Mouse (Mus musculus): Measurements from ENCODE around the gene Gpm6a. TPM values are rescaled to one million over a fixed set of nuclear protein-coding genes. Genes with fewer than 3 reads are reported as not detected.

Gpm6a gene
- polyA plus RNA-seq, 1 experiment from 2014 or later: 8.5 TPM

- Histone ChIP-seq H3K4me3 (ENCODE audit: low read depth, low read length) (no peak overlapping the region), H3K9ac (ENCODE audit: low read length) (no peak overlapping the region), H3K9me3 (ENCODE audit: control insufficient read depth, low read length) (no peaks in the 10 kb centered on the region), H3K4me1 (replicated peaks; ENCODE audit: control insufficient read depth, insufficient read depth, low read length) (no peaks in the 10 kb centered on the region), H3K27me3 (replicated peaks; ENCODE audit: control insufficient read depth, insufficient read depth, low read length) (no peaks in the 10 kb centered on the region), H3K27ac (ENCODE audit: low read depth) (no peak overlapping the region), H3K4me2 (ENCODE audit: low read length) (no peak overlapping the region), H3K36me3 (ENCODE audit: control insufficient read depth, insufficient read depth, low read length) (no peaks in the 10 kb centered on the region)
- 74% methylated on average over 6 of the region's 6 CpGs for WGBS
- ATAC-seq (replicated peaks; ENCODE audit: low FRiP score, low TSS enrichment, low read depth) (no peak), DNase-seq (ENCODE audit: low spot score) (no peak)
Measured at GRCm38 (mm10) chr8:54955935-54956573, 1.4 kb downstream of the Gpm6a start.

- Histone ChIP-seq H3K4me3 (ENCODE audit: low read depth, low read length) (no peak overlapping the region), H3K4me2 (ENCODE audit: low read length) (no peak overlapping the region), H3K36me3 (ENCODE audit: control insufficient read depth, insufficient read depth, low read length) (no peaks in the 10 kb centered on the region), H3K4me1 (replicated peaks; ENCODE audit: control insufficient read depth, insufficient read depth, low read length) (no peaks in the 10 kb centered on the region), H3K27ac (ENCODE audit: low read depth) (no peak overlapping the region), H3K9me3 (ENCODE audit: control insufficient read depth, low read length) (no peaks in the 10 kb centered on the region), H3K9ac (ENCODE audit: low read length) (no peak overlapping the region), H3K27me3 (replicated peaks; ENCODE audit: control insufficient read depth, insufficient read depth, low read length) (no peaks in the 10 kb centered on the region)
- ATAC-seq (replicated peaks; ENCODE audit: low FRiP score, low TSS enrichment, low read depth) (no peak), DNase-seq (ENCODE audit: low spot score) (no peak)
- WGBS: 78% methylated on average over 3 of the region's 3 CpGs
Measured at GRCm38 (mm10) chr8:54956787-54957186, 2.1 kb downstream of the Gpm6a start.

DNA sequence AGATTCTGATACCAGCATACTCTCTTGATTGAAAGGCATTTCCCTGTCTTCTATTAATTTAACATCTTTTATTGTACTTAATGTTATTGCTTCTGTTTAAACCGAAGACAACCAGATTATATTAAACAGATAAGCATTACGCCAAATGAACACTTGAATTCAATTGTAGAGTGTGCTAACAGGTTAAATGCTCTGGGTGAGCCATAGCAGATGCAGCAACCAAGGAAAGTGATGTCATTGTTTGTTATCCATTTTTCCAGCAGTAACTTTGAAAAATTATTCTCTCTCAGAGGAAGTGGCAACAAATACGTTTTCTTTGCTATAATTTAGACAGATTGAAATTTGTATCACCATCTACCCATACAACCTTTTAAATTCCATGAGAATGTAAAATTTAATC lies 2.9 kb downstream of the Gpm6a start:
- H3K27me3 ChIP-seq (replicated peaks; ENCODE audit: control insufficient read depth, insufficient read depth, low read length): no peaks in the 10 kb centered on the region
- no peak for ATAC-seq (replicated peaks; ENCODE audit: low FRiP score, low TSS enrichment, low read depth)

GRCm38 (mm10) chr8:54961571-54961970 lies 6.9 kb downstream of the Gpm6a start:
- Histone ChIP-seq H3K36me3 (ENCODE audit: control insufficient read depth, insufficient read depth, low read length) (no peaks in the 10 kb centered on the region), H3K4me3 (ENCODE audit: low read depth, low read length) (no peak overlapping the region), H3K27me3 (replicated peaks; ENCODE audit: control insufficient read depth, insufficient read depth, low read length) (no peaks in the 10 kb centered on the region), H3K4me2 (ENCODE audit: low read length) (no peak overlapping the region), H3K9ac (ENCODE audit: low read length) (no peak overlapping the region), H3K4me1 (replicated peaks; ENCODE audit: control insufficient read depth, insufficient read depth, low read length) (no peaks in the 10 kb centered on the region), H3K27ac (ENCODE audit: low read depth) (no peak overlapping the region), H3K9me3 (ENCODE audit: control insufficient read depth, low read length) (no peaks in the 10 kb centered on the region)
- DNase-seq (ENCODE audit: low spot score) (no peak), ATAC-seq (replicated peaks; ENCODE audit: low FRiP score, low TSS enrichment, low read depth) (no peak)

More for the DNA sequence above, 2.9 kb downstream of the Gpm6a start:
- DNase-seq (ENCODE audit: low spot score): no peak
- no peaks in the 10 kb centered on the region for H3K4me1 ChIP-seq (replicated peaks; ENCODE audit: control insufficient read depth, insufficient read depth, low read length)
- 60% methylated on average over 3 of the region's 3 CpGs for WGBS
- H3K27ac ChIP-seq (ENCODE audit: low read depth): no peak overlapping the region
- H3K36me3 ChIP-seq (ENCODE audit: control insufficient read depth, insufficient read depth, low read length): no peaks in the 10 kb centered on the region
- no peak overlapping the region for H3K9ac ChIP-seq (ENCODE audit: low read length)
- no peak overlapping the region for H3K4me2 ChIP-seq (ENCODE audit: low read length)
- no peak overlapping the region for H3K4me3 ChIP-seq (ENCODE audit: low read depth, low read length)
- no peaks in the 10 kb centered on the region for H3K9me3 ChIP-seq (ENCODE audit: control insufficient read depth, low read length)

- Histone ChIP-seq H3K27ac (ENCODE audit: low read depth) (no peak overlapping the region), H3K27me3 (replicated peaks; ENCODE audit: control insufficient read depth, insufficient read depth, low read length) (no peaks in the 10 kb centered on the region), H3K4me3 (ENCODE audit: low read depth, low read length) (no peak overlapping the region), H3K4me1 (replicated peaks; ENCODE audit: control insufficient read depth, insufficient read depth, low read length) (no peaks in the 10 kb centered on the region), H3K4me2 (ENCODE audit: low read length) (no peak overlapping the region), H3K36me3 (ENCODE audit: control insufficient read depth, insufficient read depth, low read length) (no peaks in the 10 kb centered on the region), H3K9me3 (ENCODE audit: control insufficient read depth, low read length) (no peaks in the 10 kb centered on the region), H3K9ac (ENCODE audit: low read length) (no peak overlapping the region)
- DNase-seq (ENCODE audit: low spot score): no peak
- WGBS: 81% methylated on average over 1 of the region's 1 CpGs
- no peak for ATAC-seq (replicated peaks; ENCODE audit: low FRiP score, low TSS enrichment, low read depth)
Measured at GRCm38 (mm10) chr8:54975020-54975419, 20.4 kb downstream of the Gpm6a start.

GRCm38 (mm10) chr8:54975506-54975905 lies 20.9 kb downstream of the Gpm6a start:
- H3K4me3 ChIP-seq (ENCODE audit: low read depth, low read length): no peak overlapping the region
- no peak overlapping the region for H3K4me2 ChIP-seq (ENCODE audit: low read length)
- no peak overlapping the region for H3K27ac ChIP-seq (ENCODE audit: low read depth)
- no peaks in the 10 kb centered on the region for H3K27me3 ChIP-seq (replicated peaks; ENCODE audit: control insufficient read depth, insufficient read depth, low read length)
- H3K9ac ChIP-seq (ENCODE audit: low read length): no peak overlapping the region
- 71% methylated on average over 2 of the region's 2 CpGs for WGBS
- ATAC-seq (replicated peaks; ENCODE audit: low FRiP score, low TSS enrichment, low read depth) (no peak), DNase-seq (ENCODE audit: low spot score) (no peak)
- no peaks in the 10 kb centered on the region for H3K36me3 ChIP-seq (ENCODE audit: control insufficient read depth, insufficient read depth, low read length)
- H3K9me3 ChIP-seq (ENCODE audit: control insufficient read depth, low read length): no peaks in the 10 kb centered on the region
- H3K4me1 ChIP-seq (replicated peaks; ENCODE audit: control insufficient read depth, insufficient read depth, low read length): no peaks in the 10 kb centered on the region

DNA sequence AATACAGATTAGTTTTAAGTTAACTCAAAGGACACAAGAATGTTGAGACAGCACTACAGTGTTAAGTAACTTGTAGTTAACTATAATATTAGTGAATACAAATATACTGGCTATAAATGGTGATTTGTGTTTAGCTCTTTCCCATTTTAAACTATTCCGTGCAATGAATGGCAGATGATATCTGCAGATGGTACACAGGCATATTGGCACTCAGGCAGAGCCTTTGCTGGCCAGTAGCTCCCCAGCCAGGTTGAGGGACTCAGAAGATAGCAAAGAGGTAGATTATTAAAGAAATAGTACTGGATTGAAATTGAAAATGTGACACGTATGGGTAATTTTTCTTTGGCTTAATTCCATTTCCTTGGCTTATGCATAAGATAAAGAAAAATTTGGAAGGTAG lies 21.3 kb downstream of the Gpm6a start:
- Histone ChIP-seq H3K4me3 (ENCODE audit: low read depth, low read length) (no peak overlapping the region), H3K9ac (ENCODE audit: low read length) (no peak overlapping the region), H3K9me3 (ENCODE audit: control insufficient read depth, low read length) (no peaks in the 10 kb centered on the region), H3K4me2 (ENCODE audit: low read length) (no peak overlapping the region), H3K36me3 (ENCODE audit: control insufficient read depth, insufficient read depth, low read length) (no peaks in the 10 kb centered on the region), H3K4me1 (replicated peaks; ENCODE audit: control insufficient read depth, insufficient read depth, low read length) (no peaks in the 10 kb centered on the region), H3K27ac (ENCODE audit: low read depth) (no peak overlapping the region), H3K27me3 (replicated peaks; ENCODE audit: control insufficient read depth, insufficient read depth, low read length) (no peaks in the 10 kb centered on the region)
- 90% methylated on average over 2 of the region's 2 CpGs for WGBS
- no peak for DNase-seq (ENCODE audit: low spot score)
- no peak for ATAC-seq (replicated peaks; ENCODE audit: low FRiP score, low TSS enrichment, low read depth)

DNA sequence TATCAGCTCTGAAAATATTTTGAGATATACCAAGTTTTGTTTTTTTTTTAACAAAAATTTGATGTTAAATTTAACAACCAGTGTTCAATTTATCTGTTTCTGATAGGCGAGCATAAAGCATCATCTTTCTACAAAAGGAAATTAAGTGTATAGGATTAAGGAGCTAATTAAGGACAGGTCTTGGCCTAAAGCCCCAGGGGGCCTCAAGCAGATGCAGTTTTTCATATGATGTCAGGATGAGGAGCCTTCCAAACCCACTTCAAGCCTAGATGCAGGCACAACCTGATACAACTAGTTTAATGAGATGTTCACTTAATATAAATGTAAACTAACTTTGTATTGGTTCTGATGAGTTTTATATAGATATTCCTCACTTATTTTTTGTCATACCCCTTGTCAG lies 22.0 kb downstream of the Gpm6a start:
- H3K4me1 ChIP-seq (replicated peaks; ENCODE audit: control insufficient read depth, insufficient read depth, low read length): no peaks in the 10 kb centered on the region
- no peak overlapping the region for H3K9ac ChIP-seq (ENCODE audit: low read length)
- no peak overlapping the region for H3K27ac ChIP-seq (ENCODE audit: low read depth)
- H3K9me3 ChIP-seq (ENCODE audit: control insufficient read depth, low read length): no peaks in the 10 kb centered on the region
- 74% methylated on average over 1 of the region's 1 CpGs for WGBS
- H3K27me3 ChIP-seq (replicated peaks; ENCODE audit: control insufficient read depth, insufficient read depth, low read length): no peaks in the 10 kb centered on the region
- H3K36me3 ChIP-seq (ENCODE audit: control insufficient read depth, insufficient read depth, low read length): no peaks in the 10 kb centered on the region
- H3K4me3 ChIP-seq (ENCODE audit: low read depth, low read length): no peak overlapping the region
- DNase-seq (ENCODE audit: low spot score) (no peak), ATAC-seq (replicated peaks; ENCODE audit: low FRiP score, low TSS enrichment, low read depth) (no peak)
- no peak overlapping the region for H3K4me2 ChIP-seq (ENCODE audit: low read length)

DNA sequence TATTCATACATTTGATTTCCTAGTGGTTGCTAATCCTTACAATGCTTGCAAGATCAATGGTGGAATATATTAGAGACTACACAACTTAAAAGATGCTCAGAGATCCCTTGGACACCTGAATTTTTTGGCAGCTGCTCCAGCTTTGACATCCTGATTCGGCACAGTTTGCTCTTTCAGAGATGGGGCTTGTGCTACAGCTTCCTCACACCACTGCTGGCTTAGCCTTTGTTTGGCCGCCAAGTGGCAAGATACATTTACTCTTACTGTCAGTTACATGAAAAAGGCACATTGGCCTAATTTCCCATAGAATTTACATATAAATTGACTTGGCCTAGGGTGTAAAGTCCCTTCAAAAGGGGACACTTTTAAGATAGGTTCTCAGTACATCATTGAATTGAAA lies 32.1 kb downstream of the Gpm6a start:
- ATAC-seq (replicated peaks; ENCODE audit: low FRiP score, low TSS enrichment, low read depth): no peak
- DNase-seq (ENCODE audit: low spot score): no peak
- H3K4me1 ChIP-seq (replicated peaks; ENCODE audit: control insufficient read depth, insufficient read depth, low read length): no peaks in the 10 kb centered on the region
- H3K27ac ChIP-seq (ENCODE audit: low read depth): no peak overlapping the region
- no peaks in the 10 kb centered on the region for H3K27me3 ChIP-seq (replicated peaks; ENCODE audit: control insufficient read depth, insufficient read depth, low read length)
- H3K9ac ChIP-seq (ENCODE audit: low read length): no peak overlapping the region
- 79% methylated on average over 2 of the region's 2 CpGs for WGBS
- no peak overlapping the region for H3K4me2 ChIP-seq (ENCODE audit: low read length)
- H3K4me3 ChIP-seq (ENCODE audit: low read depth, low read length): no peak overlapping the region
- no peaks in the 10 kb centered on the region for H3K9me3 ChIP-seq (ENCODE audit: control insufficient read depth, low read length)
- no peaks in the 10 kb centered on the region for H3K36me3 ChIP-seq (ENCODE audit: control insufficient read depth, insufficient read depth, low read length)

Measured in intestine, embryonic 14.5 days (tissue).